Mouse (Mus musculus) heart, embryonic 13.5 days (tissue): ENCODE measurements at regions not wholly inside any gene's neighbourhood (a gene's known extent, or its start where the extent isn't known, plus 50 kb on each side); places are given as distances from the start of the nearest gene placed in this dataset.
A peak's percentile ranks its signal among the peaks of the same experiment; 100 is the strongest.

Experiments
- ATAC-seq: fragments of 200-750 bp; cut with Nextera tagmentation; 2 replicates; pipeline ENCODE4 v1.8.0; 2017; ENCODE audit warnings: moderate TSS enrichment; ENCODE audit not compliant: insufficient number of reproducible peaks, low FRiP score, low TSS enrichment; ENCODE audit errors: extremely low read depth
- H3K27ac ChIP-seq: fragments of 300-500 bp; sonication (generic); replicated peaks from 2 replicates; pipeline ENCODE4 v1.5.1; 2015; ENCODE audit warnings: moderate library complexity, mild to moderate bottlenecking, inconsistent platforms
- H3K27me3 ChIP-seq: fragments of 300-500 bp; sonication (generic); replicated peaks from 2 replicates; pipeline ENCODE4 v1.6.1; 2015; ENCODE audit warnings: mild to moderate bottlenecking, inconsistent platforms
- H3K36me3 ChIP-seq: fragments of 300-500 bp; sonication (generic); 2 replicates; pipeline ENCODE4 v1.6.1; 2015; ENCODE audit warnings: mild to moderate bottlenecking, inconsistent platforms
- H3K4me1 ChIP-seq: fragments of 300-500 bp; sonication (generic); 2 replicates; pipeline ENCODE4 v1.6.1; 2015; ENCODE audit warnings: inconsistent platforms
- H3K4me2 ChIP-seq: fragments of 300-500 bp; sonication (generic); 2 replicates; pipeline ENCODE4 v1.6.1; 2015; ENCODE audit warnings: inconsistent platforms, mild to moderate bottlenecking, moderate library complexity
- H3K4me3 ChIP-seq: fragments of 300-500 bp; sonication (generic); 2 replicates; pipeline ENCODE4 v1.5.1; 2015; ENCODE audit warnings: moderate library complexity, mild to moderate bottlenecking, inconsistent platforms
- H3K9ac ChIP-seq: fragments of 300-500 bp; sonication (generic); 2 replicates; pipeline ENCODE4 v1.6.1; 2015; ENCODE audit warnings: inconsistent platforms, mild to moderate bottlenecking, moderate library complexity
- H3K9me3 ChIP-seq: fragments of 300-500 bp; sonication (generic); 2 replicates; pipeline ENCODE4 v1.6.1; 2016; ENCODE audit warnings: inconsistent platforms
- WGBS: fragments of 180-500 bp; shearing (Covaris S2); methylation state at CpG from one replicate; pipeline ENCODE4 v1.1.7; 2015; ENCODE audit warnings: mixed read lengths; 5-methylcytosine and 5-hydroxymethylcytosine counted together

DNA sequence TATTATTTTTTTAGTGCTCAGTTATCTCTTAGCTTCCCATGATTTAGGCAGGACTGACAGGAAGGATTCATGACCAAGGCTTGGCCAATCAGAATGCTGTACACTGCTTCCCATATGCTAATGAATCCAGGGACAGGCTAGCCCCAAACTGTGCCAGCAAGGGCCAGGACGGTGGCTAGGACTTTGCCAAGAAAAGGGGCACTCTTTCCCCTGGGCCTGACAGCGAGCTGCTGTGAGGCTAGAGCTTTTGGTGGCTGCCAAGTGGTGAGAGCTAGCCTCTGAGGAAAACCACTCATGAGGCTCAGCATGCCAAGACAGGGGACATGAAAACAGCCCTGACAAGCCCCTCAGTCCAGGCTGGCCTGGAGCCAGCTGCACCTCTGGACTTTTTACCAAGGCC, 69.0 kb upstream of the Unc5a start:
- H3K4me1 ChIP-seq: 0 out of 2 replicates have a peak, but pooled peaks cover 3% of the 10 kb centered on the region
- H3K9ac ChIP-seq: no peak overlapping the region
- H3K4me3 ChIP-seq: no peak overlapping the region
- no peak overlapping the region for H3K4me2 ChIP-seq
- peaks cover 70% of the 10 kb centered on the region for H3K27me3 ChIP-seq
- ATAC-seq: no peak
- H3K27ac ChIP-seq: no peak overlapping the region
- H3K9me3 ChIP-seq: no peaks in the 10 kb centered on the region
- 40% methylated on average over 2 of the region's 2 CpGs for WGBS
- no peaks in the 10 kb centered on the region for H3K36me3 ChIP-seq

DNA sequence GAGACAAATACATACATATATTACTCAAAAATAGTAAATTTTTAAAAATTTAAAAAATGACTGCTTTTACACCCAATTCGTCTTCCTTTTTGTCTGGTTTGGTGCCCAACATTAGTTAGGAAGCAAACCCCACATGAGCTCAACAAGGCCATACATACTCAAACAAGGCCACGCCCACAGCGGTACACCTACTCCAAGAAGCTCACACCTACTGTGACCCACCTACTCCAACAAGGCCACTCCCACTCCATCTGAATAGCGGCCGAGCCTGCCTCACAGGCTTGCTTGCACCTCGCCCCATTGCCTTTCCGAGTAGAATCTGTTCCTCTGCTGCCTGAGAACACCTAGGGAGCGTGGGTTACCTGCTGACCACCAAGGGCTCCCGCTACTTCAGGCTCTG, 66.4 kb upstream of the Unc5a start:
- no peak overlapping the region for H3K27ac ChIP-seq
- no peak overlapping the region for H3K4me3 ChIP-seq
- ATAC-seq: no peak
- no peaks in the 10 kb centered on the region for H3K9me3 ChIP-seq
- no peaks in the 10 kb centered on the region for H3K36me3 ChIP-seq
- peaks cover 70% of the 10 kb centered on the region for H3K27me3 ChIP-seq
- H3K4me1 ChIP-seq: 0 out of 2 replicates have a peak, but pooled peaks cover 3% of the 10 kb centered on the region
- no peak overlapping the region for H3K9ac ChIP-seq
- WGBS: 41% methylated on average over 9 of the region's 9 CpGs
- no peak overlapping the region for H3K4me2 ChIP-seq

DNA sequence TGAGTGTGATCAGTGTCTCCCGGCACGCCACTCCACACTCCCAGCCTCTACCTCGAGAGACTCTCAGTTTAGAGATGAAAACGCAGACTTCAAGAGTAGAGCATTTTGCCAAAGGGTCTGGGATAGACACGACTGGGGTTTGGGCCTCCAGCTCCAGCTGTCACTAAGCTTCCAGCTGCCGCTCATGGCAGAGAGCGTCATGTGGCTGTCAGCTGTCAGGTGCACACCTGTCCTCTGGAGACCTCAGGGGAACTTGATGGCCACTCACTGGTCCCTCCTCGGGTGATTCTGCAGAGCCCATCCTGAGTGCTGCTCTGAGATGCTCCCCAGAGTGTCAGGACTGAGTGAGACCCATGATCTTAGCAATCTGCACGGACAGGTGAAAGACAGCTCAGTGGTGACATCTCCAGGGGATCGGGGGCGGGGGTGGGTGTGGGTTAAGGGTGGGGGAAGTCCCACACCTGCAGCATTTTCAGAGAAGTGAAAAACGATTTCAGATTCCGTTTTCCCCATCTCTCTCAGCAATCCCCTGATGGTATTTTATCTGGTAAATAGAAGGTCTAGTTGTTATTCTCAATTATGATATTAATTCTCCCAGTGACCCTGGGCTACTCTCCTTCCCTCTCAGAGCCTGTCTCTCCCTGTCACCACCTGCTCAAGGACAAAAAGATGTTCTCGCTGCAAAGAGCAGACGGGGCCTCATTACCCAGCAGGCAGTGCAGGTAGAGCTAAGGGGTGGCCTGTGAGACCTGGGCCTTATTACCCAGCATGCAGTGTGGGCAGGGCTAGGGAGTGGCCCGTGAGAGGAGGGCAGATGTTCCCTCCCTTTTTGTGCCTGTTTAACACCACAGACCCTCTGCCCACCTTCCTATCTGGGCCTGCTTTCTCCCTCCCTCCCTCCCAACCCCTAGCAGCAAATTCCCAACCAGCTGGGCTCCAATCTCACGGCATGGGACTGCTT, 65.2 kb upstream of the Unc5a start:
- peaks cover 74% of the 10 kb centered on the region for H3K27me3 ChIP-seq
- no peak overlapping the region for H3K4me2 ChIP-seq
- H3K36me3 ChIP-seq: no peaks in the 10 kb centered on the region
- no peak overlapping the region for H3K27ac ChIP-seq
- 49% methylated on average over 17 of the region's 17 CpGs for WGBS
- no peak overlapping the region for H3K4me3 ChIP-seq
- no peak overlapping the region for H3K9ac ChIP-seq
- H3K4me1 ChIP-seq: 0 out of 2 replicates have a peak, but pooled peaks cover 3% of the 10 kb centered on the region
- no peak for ATAC-seq
- no peaks in the 10 kb centered on the region for H3K9me3 ChIP-seq

DNA sequence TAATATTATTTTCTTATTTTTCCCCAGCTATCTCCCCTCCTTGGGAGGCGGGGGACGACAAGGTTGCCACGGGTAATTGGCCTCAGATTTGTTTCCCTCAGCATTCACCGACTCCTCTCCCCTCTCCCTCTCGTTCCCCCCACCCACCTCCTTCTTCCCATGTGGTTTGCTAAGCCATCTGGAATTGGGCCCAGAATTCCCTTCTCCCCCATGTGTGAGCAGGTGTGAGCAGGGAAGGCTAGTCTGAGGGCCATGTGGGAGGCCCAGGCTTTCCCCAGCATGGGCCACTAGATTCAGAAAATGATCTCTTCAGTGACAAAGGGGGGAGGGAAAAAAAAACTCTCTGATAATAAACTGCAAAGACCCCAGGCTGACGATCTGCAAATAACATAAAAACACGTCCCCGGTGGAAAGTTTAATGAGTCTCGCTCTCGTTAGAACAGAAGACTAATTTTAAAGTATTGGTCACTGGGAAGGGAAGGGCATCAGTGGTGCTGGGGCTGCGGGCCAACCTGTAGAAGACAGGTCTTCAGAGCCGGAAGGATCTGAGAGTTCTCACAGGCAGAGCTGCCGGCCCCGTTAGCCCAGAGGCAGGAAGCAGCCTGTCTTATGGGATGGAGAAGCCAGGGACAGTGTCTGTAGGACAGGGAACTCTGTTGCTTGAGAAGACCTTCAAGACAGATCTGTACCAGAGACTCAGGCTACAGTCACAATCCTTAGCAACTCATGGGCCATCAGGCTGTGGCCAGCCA, 64.3 kb upstream of the Unc5a start:
- H3K9ac ChIP-seq: no peak overlapping the region
- H3K4me3 ChIP-seq: no peak overlapping the region
- no peaks in the 10 kb centered on the region for H3K9me3 ChIP-seq
- WGBS: 57% methylated on average over 14 of the region's 14 CpGs
- no peaks in the 10 kb centered on the region for H3K36me3 ChIP-seq
- H3K27ac ChIP-seq: no peak overlapping the region
- no peak for ATAC-seq
- H3K27me3 ChIP-seq: peaks cover 78% of the 10 kb centered on the region
- H3K4me1 ChIP-seq: 0 out of 2 replicates have a peak, but pooled peaks cover 3% of the 10 kb centered on the region
- no peak overlapping the region for H3K4me2 ChIP-seq

DNA sequence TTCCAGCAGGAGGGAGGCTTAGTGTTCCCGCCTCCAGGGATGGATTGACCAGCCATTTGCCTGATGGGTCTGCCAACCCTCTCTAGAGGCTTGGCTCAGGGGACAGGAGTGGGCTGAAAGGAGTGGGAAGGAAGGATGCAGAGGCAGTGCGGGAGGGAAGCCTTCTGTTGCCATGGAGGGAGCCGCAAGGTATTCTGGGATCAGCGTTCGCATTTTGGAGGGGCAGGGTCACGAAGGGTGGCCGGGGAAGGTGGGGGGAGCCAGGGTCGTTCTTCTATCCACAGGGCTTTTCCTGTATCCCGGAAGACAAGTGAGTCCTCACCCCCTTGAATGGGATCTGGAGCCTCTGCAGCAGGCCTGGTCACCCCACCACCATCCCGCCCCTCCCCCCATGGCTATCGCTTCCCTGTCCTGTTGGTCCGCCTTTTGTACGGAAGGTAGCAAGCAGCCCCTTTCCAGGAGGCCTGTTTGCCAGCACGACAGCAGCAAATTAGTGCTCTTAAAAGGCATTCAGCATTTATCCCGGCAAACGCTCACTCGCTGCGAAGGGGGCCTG, 61.8 kb upstream of the Unc5a start:
- Histone ChIP-seq H3K27me3 (peaks cover 75% of the 10 kb centered on the region), H3K9ac (no peak overlapping the region), H3K36me3 (no peaks in the 10 kb centered on the region), H3K9me3 (no peaks in the 10 kb centered on the region), H3K27ac (no peak overlapping the region), H3K4me1 (0 out of 2 replicates have a peak, but pooled peaks cover 3% of the 10 kb centered on the region), H3K4me3 (peak overlapping the region; percentile 22), H3K4me2 (peak overlapping the region; percentile 59)
- ATAC-seq: no peak
- WGBS: 5% methylated on average over 18 of the region's 18 CpGs

DNA sequence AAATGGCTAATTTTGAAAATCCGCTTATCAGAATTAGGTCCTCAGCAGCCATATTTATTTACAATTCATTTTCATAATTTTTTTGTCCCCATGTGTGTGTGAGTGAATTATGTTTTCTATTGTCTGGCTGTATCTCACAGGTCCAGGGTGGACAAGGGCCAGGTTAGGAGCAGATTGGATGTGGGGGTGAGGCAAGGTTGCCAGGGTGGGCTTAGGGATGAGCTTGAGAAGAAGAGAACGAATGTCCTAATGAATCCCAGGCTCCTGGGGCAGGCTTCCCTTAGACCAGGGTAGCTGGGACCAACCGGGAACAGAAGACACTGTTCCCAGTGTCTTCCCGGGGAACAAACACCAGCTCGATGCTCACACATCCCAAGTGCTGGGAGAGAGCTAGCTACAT, 61.2 kb upstream of the Unc5a start:
- WGBS: 33% methylated on average over 5 of the region's 5 CpGs
- peaks cover 69% of the 10 kb centered on the region for H3K27me3 ChIP-seq
- H3K4me1 ChIP-seq: 0 out of 2 replicates have a peak, but pooled peaks cover 3% of the 10 kb centered on the region
- H3K9ac ChIP-seq: no peak overlapping the region
- no peak overlapping the region for H3K27ac ChIP-seq
- ATAC-seq: no peak
- peak overlapping the region; percentile 59; the same call in 1 of the 2 replicates for H3K4me2 ChIP-seq
- no peaks in the 10 kb centered on the region for H3K36me3 ChIP-seq
- no peaks in the 10 kb centered on the region for H3K9me3 ChIP-seq
- H3K4me3 ChIP-seq: no peak overlapping the region

DNA sequence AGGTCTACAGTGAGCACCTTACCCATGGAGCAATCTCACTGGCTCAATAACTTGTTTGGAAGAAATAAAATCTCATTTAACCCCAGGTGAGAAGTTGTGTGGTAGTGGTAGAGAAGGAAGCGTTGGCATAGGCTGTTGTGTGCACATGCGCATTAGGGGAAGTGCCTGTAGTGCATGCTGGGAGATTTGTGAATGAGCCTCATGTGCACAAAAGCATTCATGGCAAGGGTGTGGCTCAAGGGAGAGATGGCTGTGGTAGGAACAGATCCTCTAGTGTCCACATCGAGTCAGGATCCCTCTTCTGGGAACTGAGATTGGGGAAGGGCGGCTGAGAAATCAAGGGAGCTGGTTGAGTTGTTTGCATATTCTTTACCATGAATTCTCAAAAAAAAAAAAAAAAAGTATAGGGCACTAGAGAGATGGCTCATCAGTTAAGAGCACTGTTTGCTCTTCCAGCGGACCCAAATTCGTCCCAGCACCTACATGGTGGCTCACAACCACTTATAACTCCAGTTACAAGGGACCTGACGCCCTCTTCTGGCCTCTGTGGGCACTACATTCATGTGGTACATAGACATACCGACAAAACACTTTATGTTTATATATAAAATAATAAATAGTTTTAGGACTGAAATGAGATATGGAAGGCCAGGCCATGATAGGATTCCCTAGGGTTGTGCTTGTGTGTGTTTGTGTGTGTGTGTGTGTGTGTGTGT, 59.4 kb upstream of the Unc5a start:
- Histone ChIP-seq H3K27me3 (peaks cover 51% of the 10 kb centered on the region), H3K4me1 (no peaks in the 10 kb centered on the region), H3K4me2 (no peak overlapping the region), H3K9ac (no peak overlapping the region), H3K27ac (no peak overlapping the region), H3K9me3 (no peaks in the 10 kb centered on the region), H3K4me3 (no peak overlapping the region), H3K36me3 (no peaks in the 10 kb centered on the region)
- 67% methylated on average over 8 of the region's 8 CpGs for WGBS
- no peak for ATAC-seq

DNA sequence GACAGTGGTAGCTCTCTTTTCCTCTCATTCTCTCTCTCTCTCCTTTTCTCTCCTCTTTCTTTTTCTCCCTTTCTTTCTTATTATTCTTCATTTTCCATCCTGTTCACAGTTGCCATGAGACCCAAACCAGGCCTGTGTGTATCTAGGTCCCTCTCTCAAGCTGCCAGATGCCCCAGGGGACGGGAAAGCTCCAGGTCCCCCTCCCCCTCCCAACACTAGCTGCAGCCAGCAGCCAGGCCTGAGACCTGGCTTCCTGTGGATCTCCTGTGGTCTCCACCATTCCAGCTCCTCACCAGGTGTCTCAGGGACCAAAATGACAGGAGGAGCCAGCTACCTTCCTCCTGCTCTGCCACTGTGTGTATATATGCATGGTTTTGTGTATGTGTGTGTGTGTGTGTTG, 56.6 kb upstream of the Unc5a start:
- ATAC-seq: no peak

DNA sequence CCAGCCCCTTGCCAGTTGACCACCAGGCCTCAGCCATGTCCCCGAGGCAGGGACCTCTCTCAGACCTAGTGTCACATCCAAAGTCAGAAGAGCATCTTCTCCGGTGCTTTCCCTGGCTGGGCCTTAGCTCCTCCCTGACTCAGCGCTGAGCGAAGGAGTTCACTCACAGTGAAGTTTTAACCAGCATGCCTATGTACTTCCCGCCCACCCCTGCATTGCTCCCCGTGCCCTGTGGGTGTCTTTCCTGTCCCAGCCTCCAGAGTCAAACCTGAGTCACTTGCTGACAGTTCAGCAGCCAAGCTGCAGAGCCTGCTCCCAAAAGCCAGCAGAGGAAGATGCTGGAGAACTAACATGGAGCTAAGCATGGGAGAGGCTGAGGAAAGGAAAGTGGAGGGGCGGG, 55.6 kb upstream of the Unc5a start:
- Histone ChIP-seq H3K27me3 (peaks cover 21% of the 10 kb centered on the region), H3K27ac (no peak overlapping the region), H3K36me3 (no peaks in the 10 kb centered on the region), H3K4me3 (no peak overlapping the region), H3K9me3 (no peaks in the 10 kb centered on the region), H3K4me1 (no peaks in the 10 kb centered on the region), H3K4me2 (no peak overlapping the region), H3K9ac (no peak overlapping the region)
- 29% methylated on average over 7 of the region's 7 CpGs for WGBS
- no peak for ATAC-seq

More for the DNA sequence above, 56.6 kb upstream of the Unc5a start:
- Histone ChIP-seq H3K4me2 (no peak overlapping the region), H3K27ac (no peak overlapping the region), H3K4me3 (no peak overlapping the region), H3K9ac (no peak overlapping the region), H3K9me3 (no peaks in the 10 kb centered on the region), H3K27me3 (peaks cover 31% of the 10 kb centered on the region), H3K4me1 (no peaks in the 10 kb centered on the region), H3K36me3 (no peaks in the 10 kb centered on the region)
- 25% methylated on average over 1 of the region's 1 CpGs for WGBS

DNA sequence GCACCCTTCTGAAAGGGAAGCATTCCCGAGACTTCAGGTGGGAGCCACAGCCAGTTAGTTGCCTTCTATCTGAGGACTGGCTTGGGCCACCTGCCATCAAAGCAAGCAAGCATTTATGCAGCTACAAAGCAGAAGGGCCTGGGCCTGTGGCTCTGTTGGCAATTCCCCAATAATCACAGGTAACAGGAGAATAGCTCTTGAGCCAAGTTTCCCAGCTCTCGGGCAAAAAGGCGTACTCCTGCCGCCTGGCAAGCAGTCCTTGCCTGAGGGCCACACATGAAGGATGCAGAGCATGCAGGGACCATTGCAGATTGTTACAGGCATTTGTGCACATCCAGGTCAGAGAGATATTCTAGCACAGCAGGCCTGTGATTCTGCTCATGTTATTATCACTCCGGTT, 53.2 kb upstream of the Unc5a start:
- no peaks in the 10 kb centered on the region for H3K36me3 ChIP-seq
- ATAC-seq: no peak
- 66% methylated on average over 5 of the region's 5 CpGs for WGBS

More for the DNA sequence above, 53.2 kb upstream of the Unc5a start:
- H3K4me2 ChIP-seq: no peak overlapping the region
- H3K9ac ChIP-seq: no peak overlapping the region
- peaks cover 8% of the 10 kb centered on the region; the same call in 1 of the 2 replicates for H3K27me3 ChIP-seq
- no peak overlapping the region for H3K27ac ChIP-seq
- H3K4me1 ChIP-seq: no peaks in the 10 kb centered on the region
- H3K9me3 ChIP-seq: no peaks in the 10 kb centered on the region
- no peak overlapping the region for H3K4me3 ChIP-seq
